Mouse (Mus musculus): ENCODE results near the gene Luzp2.

The Luzp2 gene

DNA sequence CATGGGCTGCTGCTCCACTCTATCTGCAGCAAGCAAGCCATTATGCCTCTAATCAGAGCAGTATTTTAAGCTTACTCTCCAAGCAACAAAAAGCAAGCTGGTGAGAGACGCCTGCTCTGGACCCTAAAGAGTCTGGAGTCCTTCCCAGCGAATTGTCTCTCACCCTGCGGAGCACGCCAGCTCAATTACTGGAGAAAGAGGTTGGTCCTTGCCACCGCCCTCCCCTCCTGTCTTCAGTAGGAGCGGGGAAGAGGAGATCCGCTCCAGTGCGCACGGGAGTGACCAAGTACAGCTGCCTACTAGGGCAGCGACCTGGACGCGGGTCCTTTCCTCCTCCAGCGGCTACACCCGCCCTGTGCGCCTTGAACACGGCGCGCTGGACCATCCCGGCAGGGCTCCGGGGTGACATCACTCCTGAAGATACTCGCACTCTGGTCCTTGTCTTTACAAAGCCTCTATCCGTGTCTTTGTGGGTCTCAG, at the start of gene Luzp2:
TSS of gene Luzp2 (plus strand) at position 127 of the 480 bp plus-strand sequence.
- DNase-seq (ENCODE audit: low spot score) = no peak

DNA sequence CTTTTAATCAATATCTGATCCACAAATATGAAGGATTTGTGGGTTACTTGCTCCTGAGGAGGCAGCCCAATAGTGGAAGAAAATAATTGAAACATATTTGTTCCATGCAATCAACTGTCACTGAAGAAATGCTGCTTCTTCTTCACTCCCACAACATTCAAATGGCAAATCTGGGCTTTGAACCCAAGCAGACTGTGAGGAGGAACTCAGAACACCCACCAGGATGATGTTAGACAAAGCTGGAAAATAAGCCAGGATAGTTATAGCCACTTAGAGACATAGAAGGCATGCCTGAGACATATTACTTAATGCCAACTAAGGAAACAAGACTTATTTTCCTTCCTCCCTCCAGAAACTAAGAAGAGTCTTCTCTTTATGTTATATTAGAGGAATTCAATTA, 47.8 kb upstream of the Luzp2 start:
- no peak for DNase-seq (ENCODE audit: low spot score)

DNA sequence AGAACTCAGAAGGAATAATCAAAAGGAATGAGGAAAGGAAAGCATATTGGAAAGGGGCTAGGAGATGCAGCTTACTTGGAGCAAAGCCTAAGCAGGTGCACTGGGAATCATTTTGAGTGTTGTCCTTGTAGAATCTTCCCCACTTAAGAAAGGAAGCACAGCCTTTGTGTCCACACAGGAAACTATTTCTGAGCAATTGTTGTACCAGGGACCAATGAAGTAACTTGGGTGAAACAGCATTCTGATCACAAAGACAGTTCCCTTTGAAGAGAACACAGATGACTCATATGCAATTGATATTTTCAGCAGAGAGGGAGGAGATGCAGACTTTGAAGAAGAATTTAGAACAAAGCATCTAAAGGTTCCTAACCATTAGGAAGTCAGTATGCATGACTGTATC, 16.7 kb upstream of the Luzp2 start:
- DNase-seq (ENCODE audit: low spot score) = no peak

DNA sequence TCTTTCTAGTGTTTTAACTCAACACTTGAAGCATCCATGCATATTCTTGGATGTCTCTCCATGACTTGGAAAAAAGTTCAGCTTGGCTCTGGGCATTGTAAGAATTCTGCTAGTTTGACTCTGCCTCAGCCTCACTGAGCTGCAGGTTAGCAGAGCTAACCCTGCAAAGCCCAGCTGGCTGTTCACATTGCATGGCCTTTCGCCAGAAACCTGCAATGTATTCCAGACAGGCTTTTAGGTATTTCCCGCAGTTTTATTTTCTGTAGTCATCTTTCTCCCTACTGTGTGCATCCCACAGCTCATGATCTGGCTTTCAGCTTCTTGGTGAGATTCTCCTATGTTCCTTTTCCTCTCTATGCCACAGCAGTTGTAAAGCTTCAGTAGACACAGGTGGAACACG, 6.5 kb upstream of the Luzp2 start:
- no peak for DNase-seq (ENCODE audit: low spot score)

DNA sequence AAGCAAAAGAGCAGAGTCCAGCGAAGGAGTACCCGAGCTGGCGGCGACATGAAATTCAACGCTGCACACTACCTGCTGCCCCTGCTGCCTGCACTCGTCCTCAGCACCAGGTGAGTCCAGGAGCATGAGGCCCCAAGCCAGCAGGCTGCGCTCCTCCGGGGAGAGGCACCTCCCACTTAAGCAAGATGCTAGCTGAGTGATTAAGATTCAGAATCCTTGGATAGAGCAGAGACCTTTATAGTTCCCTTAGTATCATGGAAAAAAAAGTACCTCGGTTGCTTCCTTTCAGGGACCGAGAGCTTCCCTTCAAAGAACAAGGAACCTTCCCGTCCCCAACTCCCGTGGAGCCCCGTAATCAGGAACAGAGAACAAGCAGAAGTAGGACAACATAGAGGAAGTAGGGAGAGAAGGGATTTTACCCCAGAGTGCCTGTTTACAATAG, 634 bp downstream of the Luzp2 start:
- DNase-seq (ENCODE audit: low spot score) = no peak

DNA sequence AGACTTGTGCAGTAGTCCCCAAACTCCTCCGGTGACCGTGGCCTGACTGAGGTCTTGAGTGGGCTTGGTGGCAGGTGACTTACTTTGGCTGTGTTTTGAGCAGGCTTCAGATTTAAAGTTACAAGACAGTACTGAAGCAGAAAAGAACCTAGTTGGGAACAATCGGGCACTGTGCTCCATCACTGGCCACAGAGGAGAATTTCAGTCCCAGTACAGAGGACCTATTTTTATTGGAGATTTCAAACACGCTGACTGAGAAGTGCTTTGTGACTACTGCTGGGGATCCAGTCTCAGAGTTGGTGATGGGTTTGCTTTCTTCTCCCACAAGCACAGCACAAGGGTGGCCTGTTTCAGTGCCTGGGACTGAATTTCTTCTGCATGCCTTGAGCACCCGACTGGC, 1.1 kb downstream of the Luzp2 start:
- peak; percentile 18 for DNase-seq (ENCODE audit: low spot score)

DNA sequence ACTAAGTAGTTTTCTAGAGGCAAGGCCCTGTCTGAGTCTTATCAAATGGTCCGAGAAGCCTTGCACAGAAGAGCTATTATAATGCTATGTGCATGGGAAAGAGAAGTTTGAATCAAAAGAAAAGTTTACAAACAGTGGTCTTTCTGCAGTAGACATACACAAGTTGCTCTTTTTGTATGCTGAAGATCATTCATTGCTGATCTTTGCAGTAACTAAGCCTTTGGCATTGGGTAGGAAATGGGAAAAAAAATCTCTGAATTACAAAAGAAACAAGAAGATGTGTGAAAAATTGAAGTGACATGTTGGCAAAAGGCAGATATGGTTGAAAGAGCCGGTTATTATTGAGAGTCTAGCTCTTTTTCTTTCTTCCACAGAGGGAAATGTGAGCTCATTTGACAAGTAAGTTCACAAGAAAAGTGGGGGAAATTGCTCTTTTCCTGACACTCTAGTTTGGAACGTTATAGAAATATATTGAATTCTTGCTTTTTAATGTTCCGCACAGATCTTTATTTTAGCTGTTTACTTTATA, 7.6 kb downstream of the Luzp2 start:
- DNase-seq (ENCODE audit: low spot score) = no peak

DNA sequence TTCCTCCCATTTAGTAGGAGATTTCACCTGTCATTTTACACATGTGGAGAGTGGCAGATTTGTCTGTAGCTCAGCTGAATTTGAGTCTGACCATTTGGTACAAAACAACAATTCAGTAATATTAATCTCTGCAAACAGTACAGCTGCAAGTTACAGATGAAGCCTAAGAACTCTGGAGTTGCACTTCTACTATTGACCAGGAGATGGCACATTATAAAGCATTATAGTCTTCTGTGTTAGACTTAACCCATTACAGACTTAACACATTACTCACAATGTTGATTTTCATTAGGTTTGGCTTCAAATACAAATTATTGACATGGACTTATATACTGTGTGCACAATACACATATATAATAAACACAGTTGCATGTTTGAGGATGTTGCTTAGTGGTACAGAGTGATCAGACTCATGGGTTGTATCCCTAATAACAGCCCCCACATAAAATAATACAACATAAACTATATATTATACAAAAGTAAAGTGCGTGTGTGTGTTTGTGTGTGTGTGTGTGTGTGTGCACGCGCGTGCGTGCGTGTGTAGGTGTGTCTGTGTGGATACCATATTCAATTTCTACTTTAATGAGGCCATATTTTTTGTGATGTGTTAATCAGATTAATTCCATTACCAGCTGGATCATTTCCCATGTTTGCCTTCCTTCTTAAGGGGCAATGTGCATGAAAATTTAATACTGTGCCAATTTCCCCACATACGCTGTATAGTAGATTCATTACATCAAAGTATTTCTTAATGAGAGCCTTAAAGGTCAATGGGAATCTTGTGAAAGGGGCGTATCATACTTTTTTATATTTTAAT, 10.8 kb downstream of the Luzp2 start:
- DNase-seq (ENCODE audit: low spot score) = peak; percentile 27

DNA sequence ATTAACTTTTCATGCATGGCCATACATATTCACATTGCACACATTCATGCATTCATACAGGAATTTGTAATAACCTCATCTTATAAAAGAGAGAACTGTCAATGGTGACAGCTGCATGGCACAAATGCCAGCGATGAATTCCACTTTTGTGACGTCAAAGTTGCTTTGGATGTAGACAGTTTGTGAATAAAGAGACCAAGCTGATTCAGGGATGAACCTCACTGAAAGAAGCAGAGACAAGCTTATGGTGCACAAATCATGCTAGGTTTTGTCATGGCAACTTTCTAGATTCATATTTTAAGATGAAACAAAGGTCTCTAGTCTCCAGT, 11.4 kb downstream of the Luzp2 start:
- no peak for DNase-seq (ENCODE audit: low spot score)

DNA sequence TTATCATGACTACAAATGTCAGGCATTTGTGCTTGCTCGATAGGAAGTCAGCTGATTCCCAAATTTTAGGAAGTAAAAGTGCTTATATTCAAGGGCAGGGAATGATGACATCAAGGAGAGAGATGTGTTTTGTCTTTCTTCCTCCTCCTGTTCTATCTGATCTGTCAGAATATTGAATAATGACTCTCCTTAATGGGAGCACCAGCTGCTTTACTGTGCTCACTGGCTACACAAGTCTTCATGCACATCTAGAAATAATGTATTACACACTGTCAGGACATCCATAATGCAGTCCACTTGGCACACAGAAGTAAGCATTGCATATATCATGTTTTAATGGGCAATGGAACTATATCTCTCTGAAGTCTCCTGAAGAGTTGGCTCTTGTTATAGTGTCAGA, 17.6 kb downstream of the Luzp2 start:
- DNase-seq (ENCODE audit: low spot score) = no peak

DNA sequence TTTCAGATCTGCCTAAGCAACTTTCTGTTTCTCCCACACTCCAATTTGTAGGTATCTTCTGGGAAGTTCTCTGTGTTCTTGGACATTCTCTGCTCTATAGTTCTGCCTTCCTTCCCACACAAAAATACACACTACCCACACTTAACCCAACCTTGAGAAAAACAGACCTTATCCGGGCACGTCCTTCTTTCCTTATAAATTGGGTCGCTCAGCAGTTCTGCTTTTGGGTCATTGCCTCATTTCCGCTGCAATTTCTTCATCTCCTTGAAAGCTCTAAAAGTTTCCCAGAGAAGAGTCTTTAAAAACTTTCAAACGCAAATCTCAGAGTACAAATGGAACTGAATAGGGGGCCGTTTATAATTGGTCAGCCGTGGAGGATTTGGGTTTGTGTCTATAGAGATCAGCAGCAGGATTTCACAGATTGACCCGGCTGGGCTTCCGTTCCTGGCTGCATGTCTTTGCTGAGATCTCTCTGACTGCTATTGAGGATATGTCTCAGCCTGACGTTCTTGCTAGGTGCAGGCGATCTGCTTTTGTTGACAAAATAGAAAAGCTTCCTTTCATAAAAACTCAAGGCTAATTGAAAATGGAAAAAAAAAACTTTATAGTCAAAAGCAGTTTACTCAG, 26.0 kb downstream of the Luzp2 start:
- DNase-seq (ENCODE audit: low spot score) = no peak

DNA sequence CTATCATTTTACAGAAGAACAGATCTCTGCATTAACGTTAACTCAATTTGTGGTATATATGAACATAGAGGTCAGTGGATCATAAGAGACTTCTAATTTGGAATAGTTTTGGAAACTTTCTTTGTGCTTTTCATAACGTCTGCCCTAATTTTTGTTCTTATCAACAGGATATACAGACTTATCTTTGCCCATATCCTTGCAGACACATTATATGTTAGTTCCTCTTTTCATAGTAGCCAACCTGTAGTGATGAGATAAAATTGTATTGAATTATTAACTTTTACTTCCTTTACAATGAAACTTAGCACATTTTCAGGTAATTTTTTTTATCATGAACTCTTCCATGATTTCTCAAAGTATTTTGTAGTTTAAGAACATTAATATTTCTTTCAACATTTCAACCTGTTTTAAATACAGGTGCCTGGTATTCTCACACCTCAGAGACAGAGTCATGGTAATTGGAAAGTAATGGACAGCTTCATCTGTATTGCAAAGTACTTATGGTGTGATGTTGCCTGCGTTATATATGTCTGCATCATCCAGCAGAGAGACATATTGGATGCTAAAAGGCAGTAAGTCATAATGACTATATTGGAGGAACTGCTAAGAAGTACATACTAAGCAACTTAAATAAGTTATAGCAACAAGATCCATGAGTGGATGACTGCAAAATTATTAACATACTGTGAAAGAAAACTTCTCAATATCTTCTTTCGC, 43.8 kb downstream of the Luzp2 start:
- DNase-seq (ENCODE audit: low spot score) = no peak

DNA sequence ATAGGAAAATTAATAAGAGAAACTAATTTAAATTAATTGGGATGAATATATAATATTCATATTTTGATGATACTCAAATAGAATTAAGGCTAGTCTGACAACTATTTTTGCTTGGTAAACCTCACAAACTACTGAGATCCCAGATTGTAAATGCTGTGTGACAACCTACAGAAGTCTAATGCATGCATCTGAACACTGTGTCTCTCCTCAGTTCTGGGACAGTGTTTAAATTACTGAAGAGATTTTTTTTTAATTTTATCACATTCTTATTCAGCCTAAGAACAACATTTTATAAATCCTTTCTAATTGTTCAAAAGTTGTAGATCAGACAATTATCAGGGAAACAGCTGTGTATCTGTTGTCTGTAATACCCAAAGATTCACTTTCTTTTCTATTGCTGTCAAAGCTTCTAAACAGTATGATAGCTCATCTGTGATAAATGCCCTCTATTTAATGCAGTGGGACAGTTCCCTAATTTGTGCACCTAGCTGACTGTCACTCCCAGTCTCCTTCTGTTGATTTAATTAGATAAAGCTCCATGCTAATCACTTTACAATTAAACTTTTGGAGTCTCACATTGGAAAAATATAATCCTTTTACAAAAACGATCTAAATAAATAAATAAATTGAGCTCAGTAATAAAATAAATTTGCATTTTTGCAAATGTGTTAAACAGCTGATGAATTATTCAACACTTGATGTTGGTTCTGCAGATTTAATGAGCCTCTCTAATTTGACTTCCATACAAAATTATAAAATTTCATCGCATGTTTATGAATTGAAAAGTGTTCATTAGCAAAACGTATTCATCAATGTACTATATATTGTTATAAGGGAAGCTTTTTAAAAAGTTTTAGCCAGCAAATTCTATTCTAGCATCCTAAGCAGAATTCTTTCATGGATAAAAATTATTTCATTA, 58.7 kb downstream of the Luzp2 start:
- DNase-seq (ENCODE audit: low spot score) = no peak

DNA sequence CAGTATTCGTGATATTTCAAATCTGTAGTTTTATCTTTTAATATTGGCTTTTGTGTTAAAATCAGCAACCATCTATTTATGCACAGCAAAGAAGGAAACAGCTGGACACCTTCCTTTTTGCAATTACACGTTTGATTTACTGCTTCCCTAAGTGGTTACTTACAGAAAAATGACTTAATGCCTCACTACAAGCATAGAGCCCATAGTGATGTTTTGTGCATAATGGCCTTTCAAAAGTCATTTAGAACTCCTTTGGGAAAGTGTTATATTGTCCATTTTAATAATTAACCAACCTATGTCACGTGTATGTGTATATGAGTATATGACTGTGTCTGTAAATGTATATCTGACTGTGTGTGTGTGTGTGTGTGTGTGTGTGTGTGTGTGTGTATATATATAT, 63.3 kb downstream of the Luzp2 start:
- no peak for DNase-seq (ENCODE audit: low spot score)

DNA sequence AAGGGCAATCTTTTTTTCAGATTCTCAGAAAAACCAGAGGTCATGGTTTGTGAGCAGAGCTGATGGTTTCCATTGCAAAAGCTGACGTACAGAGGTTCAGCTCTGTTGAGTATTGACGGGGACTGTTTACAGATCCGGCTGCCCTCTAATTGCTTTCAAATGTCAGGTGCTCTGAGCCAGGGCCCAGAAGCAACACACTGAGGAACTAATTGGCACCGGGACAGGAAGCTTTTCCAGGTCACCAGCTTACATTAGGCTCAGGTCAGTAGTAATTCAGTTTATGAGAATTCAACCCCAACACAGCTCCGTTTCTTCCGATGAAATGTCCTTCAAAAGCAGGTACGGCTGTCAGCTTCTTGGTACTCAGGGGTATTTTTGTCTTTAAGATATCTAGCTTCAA, 74.7 kb downstream of the Luzp2 start:
- DNase-seq (ENCODE audit: low spot score) = peak; percentile 5

DNA sequence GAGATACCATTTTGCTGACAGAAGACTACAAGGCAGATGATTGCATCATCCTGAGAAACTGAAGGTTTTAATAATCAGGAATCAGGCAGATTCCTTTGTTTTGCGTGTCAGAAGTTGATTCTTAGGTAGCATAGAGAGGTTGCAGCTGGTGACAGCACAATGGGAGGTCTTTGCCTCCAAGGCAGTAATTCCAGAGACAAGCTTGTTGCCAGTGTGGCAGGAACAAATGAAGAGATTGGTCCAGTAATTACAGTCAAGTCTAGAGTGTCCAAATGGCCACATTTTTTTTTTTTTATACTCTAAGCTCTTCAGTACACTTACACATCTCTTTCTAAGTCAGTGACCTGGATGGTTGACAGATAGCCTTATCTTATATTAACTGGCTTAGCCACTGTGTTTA, 78.7 kb downstream of the Luzp2 start:
- DNase-seq (ENCODE audit: low spot score) = no peak

DNA sequence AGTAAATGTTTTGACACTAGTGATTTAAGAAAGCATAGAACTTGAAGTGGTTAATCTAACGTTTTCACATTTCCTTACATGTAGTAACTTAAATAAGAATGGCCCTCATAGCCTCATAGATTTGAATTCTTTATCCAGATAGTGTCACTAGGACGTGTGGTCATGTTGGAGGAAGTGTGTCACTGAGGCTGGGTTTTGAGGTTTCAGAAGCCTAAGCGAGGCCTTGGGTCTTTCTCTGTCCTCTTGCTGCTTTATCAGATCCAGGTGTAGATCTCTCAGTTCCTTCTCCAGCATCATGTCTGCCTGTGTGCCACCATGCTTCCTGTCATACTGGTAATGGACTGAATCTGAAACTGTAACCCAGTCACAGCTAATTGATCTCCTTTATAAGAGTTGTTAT, 86.7 kb downstream of the Luzp2 start:
- DNase-seq (ENCODE audit: low spot score) = no peak

DNA sequence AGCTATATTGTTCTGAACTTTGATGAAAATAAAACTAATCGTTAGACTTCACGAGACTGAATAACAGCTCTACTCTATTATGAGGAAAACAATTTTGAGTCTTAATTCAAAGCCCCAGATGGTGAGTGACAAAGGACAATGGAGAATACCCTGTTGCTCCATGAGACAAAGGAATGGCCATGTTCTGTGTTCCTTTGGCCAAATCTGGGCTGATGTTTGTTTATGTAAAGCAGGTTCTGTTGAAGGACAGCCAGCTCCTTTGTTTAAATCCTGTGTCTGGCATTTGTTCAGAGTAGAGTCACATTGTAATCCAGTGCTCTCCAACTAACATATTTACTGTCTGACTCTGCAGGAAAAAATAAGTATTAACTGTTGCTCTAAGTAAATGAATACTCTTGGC, 121.5 kb downstream of the Luzp2 start:
- DNase-seq (ENCODE audit: low spot score) = no peak

DNA sequence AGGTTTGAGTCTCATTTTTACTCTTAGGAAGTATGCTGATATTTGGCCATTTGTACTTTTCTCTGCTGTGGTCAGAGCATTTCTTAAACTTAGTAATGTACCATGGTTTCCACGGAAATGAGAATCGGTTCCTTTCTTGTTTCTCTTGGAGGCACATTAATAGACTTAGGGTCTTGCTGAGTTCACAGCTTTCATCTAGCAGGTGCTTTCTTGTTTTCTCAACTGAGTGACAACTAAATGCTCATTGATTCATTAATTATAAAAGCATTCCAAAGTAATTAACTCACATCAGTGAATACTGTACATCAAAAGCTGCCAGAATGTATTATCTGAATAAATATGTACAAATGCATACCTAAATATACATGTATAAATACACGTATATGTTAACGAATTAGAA, 127.4 kb downstream of the Luzp2 start:
- DNase-seq (ENCODE audit: low spot score) = no peak

DNA sequence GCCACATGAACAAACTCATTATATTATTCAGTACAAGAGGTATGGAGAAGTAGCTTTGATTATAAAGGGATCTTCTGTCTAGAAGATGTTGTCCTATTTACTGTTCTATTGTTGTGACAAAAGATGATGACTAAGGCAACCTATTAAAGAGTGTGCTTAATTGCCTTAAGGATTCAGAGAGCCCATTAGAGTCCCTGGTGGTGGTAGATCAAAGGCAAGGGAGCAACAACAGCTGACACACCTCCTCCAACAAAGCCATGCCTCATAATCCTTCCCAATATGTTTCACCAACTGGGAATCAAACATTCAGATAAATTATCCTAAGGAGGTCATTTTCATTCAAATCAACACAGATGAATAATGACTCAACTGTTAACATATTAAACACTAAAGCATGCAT, 142.1 kb downstream of the Luzp2 start:
- no peak for DNase-seq (ENCODE audit: low spot score)

DNA sequence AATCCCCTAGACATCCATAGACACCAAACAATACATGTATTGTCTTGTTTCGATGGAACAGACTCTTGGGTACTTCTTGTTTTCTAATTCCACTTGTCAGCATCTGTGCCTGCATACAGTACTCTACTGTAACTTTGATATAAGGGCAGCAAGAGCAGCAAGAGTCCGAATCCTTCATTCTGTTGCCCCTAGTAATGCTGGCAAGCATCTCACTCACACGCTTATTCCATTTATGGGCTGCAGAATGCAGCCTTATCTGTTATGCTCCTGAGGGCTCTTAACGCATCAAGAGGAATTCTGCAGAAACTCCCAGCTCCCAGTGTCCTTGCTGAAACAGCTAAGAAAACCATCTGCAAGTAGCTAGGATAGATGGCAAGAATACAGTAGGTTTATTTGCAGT, 145.3 kb downstream of the Luzp2 start:
- no peak for DNase-seq (ENCODE audit: low spot score)

DNA sequence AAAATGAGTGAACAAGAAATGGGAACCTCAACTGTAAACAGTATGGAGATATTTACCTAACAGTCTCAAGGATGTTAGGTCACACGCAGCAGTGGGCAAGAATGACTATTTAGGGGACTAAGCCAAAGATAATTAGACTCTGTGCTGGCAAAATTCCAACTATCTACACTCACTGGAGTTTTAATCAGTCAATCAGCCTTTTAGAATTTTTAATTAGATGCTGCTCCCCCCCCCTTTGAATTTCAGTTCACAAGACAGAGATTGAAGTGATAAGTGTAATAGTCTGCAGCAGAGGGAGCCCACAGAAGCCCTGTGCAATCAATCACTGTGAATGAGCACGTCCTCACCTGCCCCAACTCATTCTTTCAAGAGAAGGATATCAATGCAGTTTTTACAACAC, 165.1 kb downstream of the Luzp2 start:
- no peak for DNase-seq (ENCODE audit: low spot score)

Data from layer of hippocampus, adult 11-12 months (tissue).